Mouse (Mus musculus): ENCODE results near the gene Cdh4.

The Cdh4 gene

DNA sequence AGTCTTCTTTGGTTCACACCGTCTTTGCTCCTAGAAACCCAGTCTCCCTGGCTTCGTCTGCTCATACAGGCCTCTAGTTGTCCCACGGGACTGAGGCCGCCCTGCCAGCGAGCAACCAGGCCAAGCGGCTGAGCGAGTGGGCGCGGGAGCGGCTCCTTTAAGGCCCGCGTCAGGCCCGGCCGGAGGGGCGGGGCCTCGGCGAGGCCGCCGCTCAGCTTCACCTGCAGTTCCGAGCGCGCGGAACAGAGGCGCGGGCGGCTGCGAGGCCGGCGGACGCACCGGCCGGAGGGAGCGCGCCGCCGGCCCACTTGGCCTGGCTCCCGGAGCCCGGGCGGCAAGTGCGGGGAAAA lies at the start of gene Cdh4:
Gene Cdh4, plus strand, starts transcription at position 241 of the 350 bp plus-strand sequence.
- DNase-seq (ENCODE audit: low read depth), result no peak

DNA sequence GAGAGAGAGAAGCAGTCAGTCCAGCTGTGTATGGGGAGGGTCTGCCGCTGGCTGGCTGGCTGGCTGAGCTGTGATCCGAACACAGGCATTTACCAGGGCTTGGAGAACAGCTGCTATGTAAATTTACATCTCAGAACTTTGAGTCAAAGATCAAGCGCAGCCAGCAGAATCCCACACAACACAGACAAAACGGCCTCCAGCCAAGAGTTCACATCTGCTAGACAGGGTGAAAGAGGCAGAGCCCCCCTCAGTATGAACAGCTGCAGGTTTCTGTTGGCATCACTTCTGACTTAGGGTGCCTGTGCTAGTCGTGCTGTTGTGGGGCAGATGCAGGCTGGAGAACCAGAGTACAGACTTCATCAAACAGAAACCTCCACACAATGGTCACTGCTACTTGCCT lies 46.8 kb upstream of the Cdh4 start:
- no peak for DNase-seq (ENCODE audit: low read depth)

DNA sequence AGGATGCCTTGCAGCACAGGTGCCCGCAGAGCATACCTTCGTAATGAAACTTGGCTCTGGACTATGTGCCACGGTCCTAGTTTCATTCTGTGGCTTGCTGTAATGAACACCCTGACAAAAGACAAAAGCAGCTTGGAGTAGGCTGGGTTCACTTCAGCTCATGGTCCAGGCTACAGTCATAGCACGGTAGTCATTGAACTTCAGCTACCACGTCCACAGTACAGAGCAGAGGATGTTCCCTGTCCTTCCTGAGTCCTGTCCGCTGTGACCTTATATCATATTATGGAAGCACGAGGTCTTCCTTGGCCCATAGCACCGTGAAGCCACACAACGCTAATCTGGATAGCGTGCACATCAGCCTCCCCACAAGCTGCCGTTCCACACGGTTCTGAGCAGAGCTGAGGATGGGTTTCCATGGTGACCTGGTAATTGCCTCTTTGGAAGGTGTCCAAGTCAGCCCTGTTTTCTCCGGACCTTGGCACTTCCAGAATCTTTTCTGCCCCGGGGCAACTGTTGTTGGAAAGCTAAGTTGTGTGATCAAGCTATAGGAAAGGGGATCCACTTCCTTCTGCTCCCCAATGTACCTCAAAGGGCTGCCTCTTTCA lies 42.5 kb upstream of the Cdh4 start:
- DNase-seq (ENCODE audit: low read depth), result no peak

DNA sequence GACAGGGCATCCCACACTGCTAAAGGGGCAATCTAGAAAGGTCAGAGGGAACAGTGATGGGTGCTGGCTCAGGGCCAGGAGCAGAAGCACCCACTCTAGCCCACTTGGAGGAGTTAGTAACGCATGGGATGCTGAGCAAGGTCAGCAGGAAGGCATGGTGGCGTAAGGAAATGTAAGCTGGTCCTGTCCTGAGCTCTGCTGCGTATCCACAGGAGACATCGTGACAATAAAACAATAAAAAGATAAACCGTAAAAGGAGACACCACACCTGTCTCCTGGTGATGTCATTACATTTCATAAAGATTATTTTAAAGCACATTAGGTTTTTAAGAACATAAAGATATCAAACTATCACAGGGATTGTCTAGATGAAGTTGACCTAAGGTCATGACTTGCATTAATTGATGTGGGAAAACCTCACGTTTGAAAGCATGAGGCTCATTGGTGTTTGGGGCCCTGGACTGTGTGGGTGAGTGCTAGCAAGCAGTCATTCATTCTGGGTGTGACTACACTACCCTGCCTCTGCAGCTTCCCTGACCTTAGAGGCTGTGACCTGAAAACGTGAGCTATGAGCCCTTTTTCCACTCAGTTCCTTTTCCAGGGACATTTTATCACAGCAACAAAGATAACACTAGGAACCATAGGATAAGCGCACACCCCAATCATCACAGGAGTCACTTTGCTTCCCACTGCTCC lies 31.2 kb upstream of the Cdh4 start:
- no peak for DNase-seq (ENCODE audit: low read depth)

DNA sequence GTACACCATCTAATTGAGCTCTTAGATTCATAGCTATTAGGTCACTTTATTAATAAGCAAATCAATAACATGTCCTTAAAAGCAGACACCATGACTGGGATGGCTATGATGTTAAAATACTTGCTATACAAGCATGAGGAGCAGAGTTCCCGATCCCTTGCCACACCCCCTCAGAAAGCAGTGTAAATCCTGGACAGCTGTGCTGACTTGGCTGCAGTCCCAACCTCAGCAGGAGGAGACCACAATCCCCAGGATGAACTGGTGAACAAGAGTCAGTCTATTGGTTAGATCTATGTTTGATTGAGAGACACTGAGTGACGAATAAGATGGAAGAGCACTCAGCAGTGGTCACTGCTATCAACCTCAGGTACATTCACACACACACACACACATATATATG lies 29.3 kb upstream of the Cdh4 start:
- no peak for DNase-seq (ENCODE audit: low read depth)

DNA sequence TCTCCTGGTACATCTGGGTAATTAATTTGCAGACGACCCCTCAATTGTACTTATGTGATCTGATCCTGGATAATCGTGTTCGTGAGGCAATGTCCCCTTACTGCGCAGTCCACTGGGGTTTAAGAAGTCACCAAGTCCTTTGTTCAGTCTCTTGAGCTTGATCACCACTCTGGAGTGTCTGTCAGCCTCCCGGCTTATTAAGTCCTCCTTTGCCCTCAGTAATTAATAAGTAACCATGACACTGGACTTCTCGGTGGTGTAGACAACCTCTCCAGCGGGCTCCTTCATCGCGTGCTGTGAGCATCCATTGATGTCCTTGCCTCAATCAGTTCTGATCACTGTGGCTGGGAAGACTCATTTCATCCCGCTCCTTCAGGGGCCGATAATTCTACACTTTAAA lies 28.0 kb upstream of the Cdh4 start:
- DNase-seq (ENCODE audit: low read depth), result no peak

DNA sequence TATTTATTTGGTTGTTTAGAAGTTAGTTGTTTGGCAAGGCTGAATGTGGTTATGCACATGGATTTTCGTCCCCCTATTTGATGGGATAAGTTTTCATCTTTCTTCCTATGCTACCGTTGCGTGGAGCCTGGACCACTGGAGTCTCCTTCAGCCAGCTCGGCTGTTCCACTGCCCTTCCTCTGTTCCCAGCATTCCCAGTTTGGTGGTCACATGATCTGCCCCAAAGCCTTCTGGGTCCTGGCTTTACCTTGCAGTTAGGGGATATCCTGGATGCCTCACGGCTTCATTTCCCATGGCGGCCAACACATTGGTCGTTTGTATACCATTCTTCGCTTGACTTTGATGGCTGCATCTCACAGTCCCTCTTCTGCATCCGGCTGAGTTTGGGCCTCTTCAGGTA lies 27.5 kb upstream of the Cdh4 start:
- no peak for DNase-seq (ENCODE audit: low read depth)

DNA sequence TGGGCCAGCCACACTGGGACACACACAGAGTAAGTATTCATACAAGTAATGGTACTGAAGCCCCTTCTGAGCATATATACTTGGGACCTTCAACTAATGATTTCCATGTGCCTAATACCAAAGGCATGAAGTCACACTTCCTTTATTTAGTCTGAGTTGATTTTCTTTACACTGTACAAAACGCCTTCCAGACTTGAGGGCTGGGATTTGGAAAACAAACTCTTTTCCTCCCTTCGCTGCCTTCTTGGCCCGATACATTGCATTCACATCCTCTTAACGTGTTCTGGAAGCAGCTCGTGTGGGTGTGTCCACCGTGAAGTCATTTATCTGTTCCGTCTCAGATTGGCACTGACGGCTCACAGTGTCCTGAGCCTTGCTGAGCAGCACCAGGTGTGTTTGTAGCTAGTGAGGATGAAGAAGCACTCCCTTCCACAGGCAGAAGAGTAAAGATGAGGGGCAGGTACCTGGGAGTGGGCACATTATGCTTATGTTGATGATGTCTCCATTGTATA lies 26.3 kb upstream of the Cdh4 start:
- DNase-seq (ENCODE audit: low read depth), result no peak

DNA sequence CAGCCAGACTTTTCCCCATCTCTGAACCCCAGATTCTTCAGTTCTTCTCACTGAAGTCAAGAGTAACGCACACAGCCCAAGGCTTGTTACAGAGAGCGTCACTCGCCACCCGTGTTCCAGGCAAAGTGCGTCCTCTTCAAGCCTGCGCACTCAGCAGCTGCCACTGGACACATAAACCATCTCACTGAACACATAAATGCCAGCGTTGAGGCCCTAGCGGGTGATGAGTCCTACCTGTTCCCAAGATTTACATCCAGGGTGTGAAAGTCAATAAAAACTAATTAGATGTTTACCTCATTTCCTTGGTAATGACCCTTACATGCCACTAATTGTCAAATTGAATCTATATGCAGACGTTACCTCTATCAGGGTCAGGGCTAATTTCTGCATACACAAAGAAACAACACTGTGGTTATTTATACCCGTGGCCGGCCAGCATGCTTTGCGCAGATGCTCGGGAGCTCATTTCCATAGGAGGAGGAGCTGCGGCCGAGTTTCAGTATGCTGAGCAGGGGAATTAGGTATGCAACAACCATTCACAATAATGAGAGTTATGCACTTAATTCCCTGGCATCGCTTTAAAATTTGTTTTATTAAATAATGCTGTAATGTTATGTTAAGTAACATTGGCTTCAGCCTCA lies 25.5 kb upstream of the Cdh4 start:
- no peak for DNase-seq (ENCODE audit: low read depth)

DNA sequence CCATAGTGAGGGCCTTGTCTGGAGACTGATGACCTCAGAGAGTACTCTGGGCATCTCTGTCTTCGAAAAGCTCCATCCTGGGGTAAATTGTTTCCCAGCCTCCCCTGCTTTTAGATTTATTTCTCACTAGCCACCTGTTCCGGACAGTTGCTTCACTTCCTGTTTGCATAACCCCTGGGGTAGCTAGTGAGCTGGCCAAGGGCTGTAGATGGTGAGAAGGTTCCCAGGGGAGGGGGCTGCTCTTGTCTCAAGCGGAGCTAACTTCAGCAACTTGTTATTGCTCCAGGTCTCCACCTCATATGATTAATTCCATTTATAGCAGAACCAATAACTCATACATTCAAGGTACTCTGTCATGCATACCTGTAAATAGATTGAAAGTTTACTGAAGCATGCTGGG lies 16.6 kb upstream of the Cdh4 start:
- DNase-seq (ENCODE audit: low read depth), result no peak

DNA sequence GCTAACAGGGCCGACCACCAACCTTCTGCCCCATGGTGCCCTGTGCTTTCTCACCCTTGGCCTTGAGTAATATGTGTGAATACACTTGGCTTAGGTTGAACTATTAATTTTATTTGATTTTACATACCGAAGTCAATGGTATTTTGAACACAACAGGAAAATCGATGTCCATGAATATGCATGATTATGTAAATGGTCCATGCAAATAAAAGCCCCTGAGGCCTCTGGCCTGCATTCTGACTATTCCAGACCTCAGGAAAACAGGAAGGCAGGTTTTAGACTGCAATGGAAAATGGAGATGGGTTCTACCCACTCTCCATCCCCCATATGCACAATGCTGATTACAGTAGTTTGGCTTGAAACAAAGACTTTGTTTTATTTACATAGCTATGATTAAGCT lies 13.3 kb upstream of the Cdh4 start:
- DNase-seq (ENCODE audit: low read depth), result no peak

DNA sequence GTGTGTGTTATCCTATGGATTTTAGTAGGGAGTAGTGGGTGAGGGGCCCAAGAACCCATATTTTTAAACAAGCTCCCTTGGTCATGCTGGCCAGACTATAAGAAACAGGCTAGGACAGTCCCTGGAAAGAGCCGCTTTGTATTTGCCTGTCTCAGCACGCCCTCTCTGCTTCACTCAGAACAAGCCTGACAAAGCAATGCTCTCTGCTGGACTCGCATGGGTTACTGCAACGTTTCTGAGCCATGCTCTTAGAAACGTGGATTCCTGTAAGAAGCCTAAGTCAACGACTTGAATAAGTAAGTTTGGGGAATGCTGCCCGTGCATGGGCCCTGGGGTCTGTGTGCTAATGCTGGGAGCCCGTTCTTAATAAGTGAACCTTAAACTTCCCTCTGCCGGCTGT lies 2.1 kb upstream of the Cdh4 start:
- DNase-seq (ENCODE audit: low read depth), result no peak

DNA sequence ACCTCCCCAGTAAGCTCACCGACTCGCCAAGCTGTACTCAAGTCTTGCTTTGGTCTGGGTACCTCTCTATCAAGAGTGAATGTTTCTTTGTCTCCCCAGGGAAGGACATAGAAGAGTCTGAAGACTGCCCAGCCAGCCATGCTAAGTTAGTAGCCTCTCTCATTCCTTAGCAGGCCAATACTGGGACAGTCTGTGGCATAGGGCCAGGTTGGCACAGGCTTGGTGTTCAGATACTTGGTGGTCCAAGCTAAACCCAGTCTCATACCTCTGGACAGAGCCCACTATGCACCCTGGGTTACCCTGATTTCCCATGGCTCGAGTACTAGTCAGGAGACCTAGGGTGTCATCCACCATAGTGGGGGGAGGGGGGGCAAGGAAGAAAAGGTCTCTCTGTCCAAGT lies 1.1 kb upstream of the Cdh4 start:
- no peak for DNase-seq (ENCODE audit: low read depth)

DNA sequence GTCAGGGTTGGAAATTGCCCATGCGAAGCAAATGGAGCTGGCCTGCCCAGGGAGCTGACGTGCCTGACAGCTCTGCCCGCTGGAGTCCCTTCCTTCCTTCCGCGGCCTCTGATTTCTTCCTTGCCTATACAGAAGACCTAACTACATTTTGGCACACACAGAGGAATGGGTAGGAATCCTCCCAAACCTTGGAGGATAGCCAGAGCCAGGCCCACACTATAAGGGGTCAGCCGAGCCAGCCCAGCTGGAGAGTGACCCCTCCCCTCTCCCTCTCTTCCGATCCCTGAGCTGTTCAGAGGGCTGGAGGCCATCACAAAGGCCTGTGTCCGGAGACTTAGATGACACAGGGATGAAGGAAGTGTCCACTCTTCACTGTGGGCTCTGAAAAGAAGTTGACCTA lies 514 bp upstream of the Cdh4 start:
- no peak for DNase-seq (ENCODE audit: low read depth)

DNA sequence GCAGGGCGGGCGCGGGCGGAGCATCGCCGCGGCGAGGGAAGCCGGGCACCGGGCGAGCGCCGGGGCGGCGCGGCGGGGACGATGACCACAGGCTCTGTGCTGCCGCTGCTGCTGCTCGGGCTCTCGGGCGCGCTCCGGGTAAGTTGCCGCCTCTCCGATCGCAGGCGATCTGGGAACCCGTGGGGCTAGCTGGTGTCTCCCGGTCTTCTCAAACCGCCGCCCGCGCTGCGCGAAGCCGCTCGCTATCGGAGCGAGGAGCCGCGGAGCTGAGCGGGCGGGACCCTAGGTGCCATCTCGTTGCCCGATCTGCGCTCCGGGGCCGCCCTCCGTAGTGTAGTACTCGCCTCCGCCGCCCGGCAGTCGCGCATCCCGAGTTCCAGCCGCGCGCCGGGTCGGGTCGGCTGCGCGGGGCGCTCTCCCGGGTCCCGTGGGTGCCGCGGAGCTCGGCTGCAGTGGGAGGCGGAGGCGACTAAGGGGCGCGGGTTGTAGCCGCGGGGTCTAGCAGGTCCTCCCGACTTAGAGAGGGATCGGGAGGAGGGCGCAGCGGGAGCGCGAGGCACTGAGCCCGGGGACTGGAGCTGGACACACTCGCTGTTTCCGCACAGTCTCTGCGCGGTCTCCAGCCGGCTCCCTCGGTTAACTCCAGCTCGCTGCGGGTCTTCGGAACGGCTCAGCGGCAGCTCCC lies 452 bp downstream of the Cdh4 start:
- no peak for DNase-seq (ENCODE audit: low read depth)

DNA sequence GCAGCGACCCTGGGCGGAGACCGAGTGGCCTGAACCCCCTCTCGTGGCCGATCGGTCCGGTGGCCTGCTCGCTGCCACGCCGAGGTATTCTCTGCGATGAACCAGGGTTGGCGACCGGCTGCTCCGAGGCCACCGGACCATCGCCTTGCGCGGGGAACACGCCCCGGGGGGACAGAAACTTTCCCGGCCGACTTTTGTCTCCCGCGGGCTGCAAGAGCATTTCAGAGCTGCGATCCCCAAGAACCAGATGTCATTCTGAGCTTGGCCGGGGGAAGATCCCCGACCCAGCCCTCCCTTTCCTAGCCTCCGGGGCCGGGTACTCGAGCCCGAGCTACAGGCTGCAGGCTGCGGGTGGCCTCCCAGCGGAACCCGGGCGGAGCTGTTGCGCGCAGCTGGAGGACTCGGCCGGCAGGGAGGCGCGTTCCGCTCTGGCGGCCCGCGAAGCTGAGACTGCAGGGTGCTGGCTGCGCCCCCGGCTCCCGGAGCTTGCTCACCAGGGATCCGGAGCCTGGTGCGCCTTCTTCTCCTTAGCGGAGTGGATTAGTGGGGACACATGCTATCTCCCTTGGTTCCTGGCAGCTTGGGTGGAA lies 1.1 kb downstream of the Cdh4 start:
- DNase-seq (ENCODE audit: low read depth), result no peak

DNA sequence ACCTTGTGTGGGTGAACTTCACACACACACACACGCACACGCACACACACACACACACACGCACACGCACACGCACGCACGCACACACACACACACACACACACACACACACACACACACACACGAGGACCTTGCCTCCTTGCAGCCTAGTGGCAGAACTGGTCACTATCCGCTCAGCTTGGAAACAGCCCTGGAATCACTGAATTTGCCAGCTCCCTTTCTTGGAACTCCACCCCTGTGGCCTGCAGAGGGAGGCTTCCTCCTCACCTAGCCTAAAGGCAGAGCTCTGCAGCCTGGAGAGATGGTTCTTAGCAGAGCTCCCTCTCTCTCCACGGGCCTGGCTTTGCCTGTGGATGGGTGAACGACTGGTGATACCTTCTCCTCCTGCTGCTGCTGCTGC lies 1.7 kb downstream of the Cdh4 start:
- no peak for DNase-seq (ENCODE audit: low read depth)

DNA sequence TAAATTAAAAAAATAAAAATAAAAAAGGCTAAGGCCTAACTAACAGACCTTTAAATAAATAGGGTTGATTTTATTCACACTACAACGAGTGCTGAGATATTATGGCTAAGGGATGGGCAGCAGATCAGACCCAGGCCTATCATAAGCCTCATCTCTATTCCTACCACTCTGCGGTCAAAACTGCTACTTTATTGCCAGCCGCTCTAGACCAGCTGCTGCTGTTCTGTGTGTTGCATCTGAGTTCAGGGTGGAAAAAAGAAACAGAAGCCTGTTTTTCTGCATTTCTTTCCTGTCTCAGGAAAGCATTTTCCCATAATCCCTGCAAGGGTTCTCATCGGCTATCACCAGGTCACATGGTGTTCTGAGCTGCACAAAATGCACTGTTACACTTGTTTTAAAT lies 6.0 kb downstream of the Cdh4 start:
- DNase-seq (ENCODE audit: low read depth), result no peak

DNA sequence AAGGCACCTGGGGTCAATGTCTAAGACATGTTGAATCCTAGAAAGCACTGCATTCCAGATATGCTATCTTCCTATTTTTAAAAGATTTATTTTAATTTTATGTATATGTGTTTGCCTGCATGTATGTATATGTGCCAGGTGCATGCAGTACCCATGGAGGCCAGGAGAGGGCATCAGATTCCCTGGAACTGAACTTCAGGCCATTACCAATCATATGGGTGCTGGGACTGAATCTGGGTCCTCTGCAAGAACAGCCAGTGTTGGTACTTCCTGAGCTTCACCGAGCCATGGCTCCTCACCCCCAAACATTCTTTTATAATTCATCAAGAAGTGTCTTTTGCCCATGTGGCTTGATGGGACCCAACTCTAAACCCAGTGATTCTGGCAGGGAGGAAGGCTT lies 6.8 kb downstream of the Cdh4 start:
- no peak for DNase-seq (ENCODE audit: low read depth)

DNA sequence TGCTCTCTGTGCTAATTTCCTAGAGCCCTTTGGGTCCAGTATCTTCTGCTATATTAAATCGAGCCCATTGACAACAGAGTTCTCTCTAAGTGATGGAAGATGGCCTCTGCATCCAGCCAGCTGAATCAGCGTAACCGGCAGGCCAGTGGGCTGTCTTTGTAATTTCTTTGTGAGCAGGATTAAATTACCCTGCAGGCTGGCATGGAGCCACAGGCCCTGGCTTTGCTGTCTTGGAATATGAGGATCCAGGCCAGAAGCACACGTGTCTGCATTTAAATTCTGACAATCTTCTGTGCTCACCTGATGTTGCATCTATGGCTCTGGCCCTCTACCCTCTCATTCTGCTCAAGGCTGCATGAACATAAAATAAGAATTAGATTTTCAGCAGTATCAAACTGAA lies 17.0 kb downstream of the Cdh4 start:
- DNase-seq (ENCODE audit: low read depth), result no peak

DNA sequence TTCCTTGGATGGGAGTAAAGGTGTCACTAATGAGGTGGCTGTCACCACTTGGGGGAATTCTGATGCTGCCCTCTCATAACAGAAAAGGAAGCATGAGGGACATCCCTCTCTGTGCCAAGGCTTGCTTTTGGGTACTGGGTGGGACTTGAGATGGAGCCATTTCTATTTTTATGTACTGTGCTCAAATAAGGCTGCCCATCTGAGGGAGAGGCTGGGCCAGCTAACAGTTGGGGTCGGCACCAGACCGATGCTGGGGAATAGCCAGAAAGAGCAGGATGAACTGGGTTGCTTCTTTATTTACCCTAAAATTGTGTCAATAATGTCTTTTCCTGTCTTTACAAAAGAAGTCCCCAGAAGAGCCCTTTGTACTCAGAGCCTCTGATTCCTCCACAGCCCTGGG lies 17.4 kb downstream of the Cdh4 start:
- DNase-seq (ENCODE audit: low read depth), result no peak

DNA sequence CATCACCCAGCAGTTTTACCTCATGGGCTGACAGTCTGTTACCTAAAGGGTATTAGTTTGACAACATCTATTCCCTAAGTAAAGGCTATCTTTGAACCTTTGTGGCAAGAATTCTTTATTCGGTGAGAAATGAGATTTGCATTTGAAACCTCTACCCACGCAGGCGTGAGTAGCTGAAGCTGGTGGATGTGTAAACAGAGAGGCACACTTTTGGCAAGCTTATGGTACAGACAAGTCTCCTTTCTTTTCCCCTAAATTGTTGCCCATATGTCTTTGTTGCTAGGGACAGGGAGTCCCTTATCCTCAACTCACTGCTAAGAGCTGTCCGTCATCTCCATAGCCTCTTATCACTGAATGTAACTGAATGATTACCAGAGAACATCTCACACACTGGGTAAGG lies 21.3 kb downstream of the Cdh4 start:
- no peak for DNase-seq (ENCODE audit: low read depth)

All from 416B (cell line).